Mouse (Mus musculus) C2C12 (cell line): ENCODE results near the gene Rps15.

Experiments used
- CEBPB ChIP-seq: IDR thresholded peaks from one replicate; pipeline ENCODE4 v1.6.1; 2011; ENCODE audit warnings: low read depth, mild to moderate bottlenecking, control low read depth, moderate library complexity
- CTCF ChIP-seq: IDR thresholded peaks from one replicate; pipeline ENCODE4 v1.5.1; 2011; ENCODE audit not compliant: control insufficient read depth, insufficient read depth, insufficient read length
- MYOD1 ChIP-seq: IDR thresholded peaks from one replicate; pipeline ENCODE4 v1.6.1; 2011; ENCODE audit warnings: low read depth; ENCODE audit not compliant: control insufficient read depth, insufficient read length
- MYOG ChIP-seq: IDR thresholded peaks from one replicate; pipeline ENCODE4 v1.6.1; 2011; ENCODE audit not compliant: control insufficient read depth, insufficient read length; ENCODE audit errors: extremely low read depth

- TF ChIP-seq CEBPB = no peak
- TF ChIP-seq MYOD1 = no peak
- TF ChIP-seq MYOG = no peak
- no peak for TF ChIP-seq CTCF
These were observed 49.4 kb downstream of the Rps15 start for GRCm38 (mm10) chr10:80341491-80342304.
